Mouse (Mus musculus): ENCODE data around the gene Tubb4b.
"Not testable (repeated sequence)": the region's sequence is repeated elsewhere in the genome, so short reads cannot be mapped to it uniquely, and the experiment has no call there.

Tubb4b gene

DNA sequence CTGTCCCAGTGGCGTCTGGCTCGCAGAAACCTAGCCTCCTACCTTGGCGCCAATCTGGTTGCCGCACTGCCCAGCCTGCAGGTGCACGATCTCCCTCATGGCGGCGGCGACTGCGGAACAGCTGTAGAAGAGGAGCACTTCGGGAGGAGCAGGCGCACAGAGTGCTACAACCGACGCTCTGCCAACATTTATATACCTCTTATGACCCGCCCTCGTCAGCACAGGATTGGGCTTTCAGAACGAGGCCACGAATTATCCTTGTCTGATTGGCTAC, at the start of gene Tubb4b:
TSS of gene Tubb4b (minus strand) at position 211 of the 274 bp plus-strand sequence.
- DNase-seq (ENCODE audit: inconsistent age in 2 of 2, low spot score in 1 of 2): no peak

GRCm38 (mm10) chr2:25273010-25273409, 48.5 kb upstream of the Tubb4b start:
- DNase-seq (ENCODE audit: inconsistent age in 2 of 2, low spot score in 1 of 2): no peak

DNA sequence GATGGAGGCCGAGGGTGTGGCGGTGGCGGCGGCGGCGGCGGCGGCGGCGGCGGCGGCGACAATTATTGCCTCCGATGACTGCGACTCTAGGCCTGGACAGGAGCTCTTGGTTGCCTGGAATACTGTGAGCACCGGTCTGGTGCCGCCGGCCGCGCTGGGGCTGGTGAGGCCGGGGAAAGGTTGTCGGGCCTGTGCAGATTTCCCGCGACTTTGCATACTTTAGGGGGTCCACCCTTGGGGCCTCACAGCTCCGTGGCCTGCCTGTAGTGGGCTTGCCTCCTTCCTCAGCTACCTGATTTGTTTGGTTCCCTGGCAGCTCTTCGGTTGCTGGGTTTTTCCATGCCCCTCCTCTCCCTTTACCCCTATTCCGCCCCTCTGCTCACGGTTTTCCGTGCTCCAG, 48.0 kb upstream of the Tubb4b start:
- no peak for DNase-seq (ENCODE audit: inconsistent age in 2 of 2, low spot score in 1 of 2)

DNA sequence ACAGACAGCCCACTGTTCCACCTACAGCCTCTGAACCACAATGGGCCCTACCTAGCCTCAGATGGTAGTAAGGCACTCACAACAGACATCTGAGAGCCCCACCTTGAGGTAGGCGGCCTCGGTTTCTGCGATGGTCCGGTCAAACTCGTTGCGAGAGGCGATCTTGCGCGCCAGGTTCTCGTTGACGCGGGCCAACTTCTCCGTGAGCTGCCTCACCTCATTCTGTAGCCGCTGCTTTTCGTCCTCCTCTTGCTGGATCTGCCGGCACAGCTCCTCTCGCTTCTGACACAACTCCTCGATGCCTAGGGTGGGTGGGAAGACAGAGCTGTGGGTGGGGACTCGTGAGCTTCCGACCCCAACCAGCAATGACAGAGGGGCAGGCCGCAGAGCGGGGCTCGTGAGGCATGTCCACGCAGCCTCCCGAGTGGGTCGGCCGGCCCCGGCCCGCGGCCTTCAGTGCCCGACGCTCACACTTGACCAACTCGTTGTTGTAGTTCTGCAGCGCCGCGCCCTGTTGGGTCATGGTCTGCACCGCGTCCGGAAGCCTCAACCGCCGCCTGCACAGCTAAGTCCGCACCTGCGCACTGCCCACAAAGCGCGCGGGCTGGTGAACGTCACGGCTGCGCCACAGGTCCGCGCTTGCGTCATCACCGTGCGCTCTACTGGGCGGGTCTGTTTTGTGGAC, 47.5 kb upstream of the Tubb4b start, which contains the start of the genes Ssna1 and Anapc2:
TSS of gene Ssna1 (minus strand) at position 612 of the 685 bp plus-strand sequence.
TSS of gene Anapc2 (plus strand) at position 652 of the 685 bp plus-strand sequence.
- peak; percentile 98 to 99 for DNase-seq (ENCODE audit: inconsistent age in 2 of 2, low spot score in 1 of 2)

GRCm38 (mm10) chr2:25267746-25268309, 43.3 kb upstream of the Tubb4b start:
- DNase-seq (ENCODE audit: inconsistent age in 2 of 2, low spot score in 1 of 2): no peak

GRCm38 (mm10) chr2:25267241-25267640, 42.7 kb upstream of the Tubb4b start:
- DNase-seq (ENCODE audit: inconsistent age in 2 of 2, low spot score in 1 of 2): no peak

DNA sequence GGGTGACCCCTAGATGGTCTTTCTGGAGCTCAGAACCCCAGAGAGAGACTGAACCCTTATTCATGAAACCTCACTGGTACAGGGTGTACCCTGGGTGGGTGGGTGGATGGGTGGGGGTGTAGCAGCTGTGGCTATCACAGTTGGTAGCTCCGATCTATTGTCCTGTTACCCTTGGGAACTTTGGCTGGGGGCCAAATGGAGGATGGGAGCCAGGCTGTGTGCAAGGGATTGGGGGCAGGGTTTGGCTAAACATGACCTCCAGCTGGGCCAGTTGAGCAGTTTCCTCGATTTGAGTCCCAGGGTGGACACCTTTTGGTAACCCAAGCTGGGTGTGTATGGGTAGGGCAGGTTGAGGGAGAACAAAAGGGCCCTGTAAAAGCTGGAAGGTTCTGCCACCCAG, 42.2 kb upstream of the Tubb4b start:
- peak in 1 of 2 experiments; percentile 65 for DNase-seq (ENCODE audit: inconsistent age in 2 of 2, low spot score in 1 of 2)

GRCm38 (mm10) chr2:25265897-25266656, 41.6 kb upstream of the Tubb4b start:
- no peak for DNase-seq (ENCODE audit: inconsistent age in 2 of 2, low spot score in 1 of 2)

- peak in 1 of 2 experiments; percentile 50 for DNase-seq (ENCODE audit: inconsistent age in 2 of 2, low spot score in 1 of 2)
Observed at GRCm38 (mm10) chr2:25264851-25265250, 40.3 kb upstream of the Tubb4b start.

DNA sequence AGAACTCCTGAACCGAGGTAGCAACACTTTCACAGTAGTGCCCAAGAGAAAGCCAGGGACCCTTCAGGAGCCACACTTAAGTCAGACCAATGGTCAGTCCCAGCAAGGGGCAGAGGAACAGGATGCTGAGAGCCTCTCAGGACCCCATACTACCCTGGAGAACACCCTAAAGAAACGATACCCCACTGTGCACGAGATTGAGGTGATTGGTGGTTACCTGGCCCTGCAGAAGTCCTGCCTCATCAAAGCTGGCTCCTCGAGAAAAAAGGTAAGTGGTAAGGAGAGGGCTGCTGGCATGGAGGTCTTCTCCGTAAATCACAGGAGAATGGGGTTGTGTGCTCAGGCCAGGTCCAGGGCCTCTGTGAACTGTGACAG, 39.8 kb upstream of the Tubb4b start:
- DNase-seq (ENCODE audit: inconsistent age in 2 of 2, low spot score in 1 of 2): no peak

DNA sequence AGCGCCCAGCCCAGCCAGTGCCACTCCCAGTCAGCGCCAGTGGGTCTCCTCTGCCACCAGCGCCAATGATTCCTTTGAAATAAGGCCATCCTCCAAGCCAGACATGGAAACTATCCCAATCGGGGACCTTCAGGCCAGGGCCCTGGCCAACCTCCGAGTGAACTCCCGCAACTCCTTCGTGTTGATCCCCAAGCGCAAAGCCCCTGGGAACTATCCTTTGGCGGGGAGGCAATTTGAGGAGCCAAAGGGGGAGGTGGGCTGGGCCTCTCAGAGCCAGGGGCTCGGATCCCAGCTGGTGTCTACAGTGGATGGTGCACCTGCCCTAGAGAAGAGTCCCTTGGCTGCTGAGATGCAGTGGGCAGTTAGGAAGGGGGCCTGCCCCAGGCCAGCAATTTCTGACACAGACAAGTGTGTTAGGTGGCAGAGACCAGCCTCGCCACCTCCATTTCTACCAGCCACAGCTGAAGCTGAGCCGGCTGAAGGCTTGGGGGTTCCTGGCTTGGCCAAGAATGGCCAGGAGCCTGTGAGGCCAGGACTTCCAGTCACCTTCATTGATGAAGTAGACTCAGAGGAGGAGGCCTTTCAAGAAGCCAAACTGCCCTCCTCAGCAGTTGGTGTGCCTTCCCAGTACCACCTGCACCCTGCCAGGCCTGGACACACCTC, 39.3 kb upstream of the Tubb4b start:
- DNase-seq (ENCODE audit: inconsistent age in 2 of 2, low spot score in 1 of 2): no peak

DNA sequence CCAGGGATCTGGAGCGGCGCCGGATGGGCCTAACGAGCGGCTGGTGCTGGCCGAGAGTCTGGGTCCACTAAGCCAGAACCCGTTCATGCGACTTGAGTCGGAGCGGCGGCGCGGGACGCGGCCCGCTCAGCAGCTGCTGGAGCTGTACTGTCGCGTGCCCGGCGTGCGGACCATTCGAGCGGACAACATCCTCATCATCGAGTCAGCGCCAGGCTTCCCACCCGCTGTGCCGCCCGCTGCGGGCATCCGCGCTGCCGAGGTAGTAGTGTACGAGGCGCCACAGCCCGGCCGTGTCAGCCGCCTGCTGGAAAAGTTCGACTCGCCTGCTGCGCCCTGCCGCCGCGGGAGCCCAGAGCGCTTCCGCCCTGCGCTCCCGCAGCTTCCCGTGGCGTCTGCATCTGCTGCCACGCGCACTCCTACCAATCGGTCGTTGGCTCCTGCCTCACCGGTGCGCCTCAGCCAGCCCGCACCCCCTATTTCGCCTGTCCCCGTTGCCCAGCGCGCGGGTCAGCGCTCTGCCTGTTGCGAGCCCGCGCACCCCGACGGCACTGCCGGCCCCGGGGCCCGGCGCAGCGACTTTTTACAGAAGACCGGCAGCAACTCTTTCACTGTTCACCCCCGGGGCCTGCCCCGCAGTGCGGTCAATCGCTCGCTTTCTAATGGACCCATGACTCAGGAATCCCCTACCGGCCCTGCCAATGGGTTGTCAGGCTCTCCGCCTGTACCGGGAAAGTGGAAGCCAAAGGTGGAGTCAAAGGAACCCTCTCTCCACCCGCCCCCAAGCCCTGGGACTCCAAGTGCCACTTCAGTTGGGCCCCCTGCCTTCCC, 38.5 kb upstream of the Tubb4b start:
- DNase-seq (ENCODE audit: inconsistent age in 2 of 2, low spot score in 1 of 2): no peak

DNA sequence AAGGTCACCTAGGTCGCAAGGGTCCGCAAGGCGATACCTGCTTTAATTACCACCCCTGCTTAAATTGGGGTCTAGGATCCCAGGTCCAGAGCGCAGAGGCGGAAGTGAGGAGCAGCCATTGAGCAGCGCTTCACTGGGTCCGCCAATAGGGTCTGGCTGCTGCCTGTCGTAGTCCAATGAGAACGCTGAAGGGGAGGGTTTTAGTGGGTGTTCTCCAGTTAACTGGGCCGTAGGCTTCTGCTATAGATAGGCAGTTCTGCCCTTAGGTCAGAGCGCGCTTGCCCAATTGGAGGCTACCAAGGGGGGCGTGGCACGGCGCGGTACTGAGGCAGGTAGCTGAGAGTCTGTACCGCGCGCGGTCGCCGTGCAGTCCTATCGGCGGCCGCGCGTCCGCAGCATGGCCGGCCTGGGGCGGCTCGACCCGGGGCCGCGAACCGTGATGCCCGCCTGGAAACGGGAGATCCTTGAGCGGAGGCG, 37.8 kb upstream of the Tubb4b start, which contains the start of gene Tprn:
TSS of gene Tprn (plus strand) at position 328 of the 477 bp plus-strand sequence.
- DNase-seq (ENCODE audit: inconsistent age in 2 of 2, low spot score in 1 of 2): peak; percentile 95 to 97

DNA sequence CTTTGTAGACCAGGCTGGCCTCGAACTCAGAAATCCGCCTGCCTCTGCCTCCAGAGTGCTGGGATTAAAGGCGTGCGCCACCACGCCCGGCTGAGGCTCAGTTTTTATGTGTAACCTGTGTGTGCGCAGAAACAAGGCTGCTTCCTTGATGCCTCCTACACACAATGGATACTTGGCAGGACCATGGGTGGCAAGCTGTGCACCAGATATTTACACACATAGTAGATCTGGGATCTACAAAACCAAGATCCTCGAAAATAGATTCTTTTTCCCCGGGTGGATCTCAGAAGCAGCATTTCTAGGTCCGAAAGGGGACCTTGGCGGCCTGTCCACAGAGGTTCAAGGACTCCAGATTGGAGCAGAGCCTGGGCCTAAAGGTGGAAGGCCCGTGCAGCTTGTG, 37.4 kb upstream of the Tubb4b start:
- DNase-seq (ENCODE audit: inconsistent age in 2 of 2, low spot score in 1 of 2): no peak

- no peak for DNase-seq (ENCODE audit: inconsistent age in 2 of 2, low spot score in 1 of 2)
Observed at GRCm38 (mm10) chr2:25258887-25259286, 34.4 kb upstream of the Tubb4b start.

DNA sequence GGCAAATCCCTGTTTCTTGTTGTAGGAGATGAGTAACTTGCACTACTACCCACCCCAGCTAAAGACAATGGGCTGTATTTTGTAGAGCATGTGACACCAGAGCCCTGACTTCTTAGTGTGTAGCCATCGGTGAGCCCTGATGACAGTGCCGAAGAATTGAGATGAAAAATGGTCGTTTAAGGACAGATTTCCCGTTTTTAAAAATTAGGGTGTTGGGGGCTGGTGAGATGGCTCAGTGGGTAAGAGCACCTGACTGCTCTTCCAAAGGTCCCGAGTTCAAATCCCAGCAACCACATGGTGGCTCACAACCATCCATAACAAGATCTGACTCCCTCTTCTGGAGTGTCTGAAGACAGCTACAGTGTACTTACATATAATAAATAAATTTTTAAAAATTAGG, 32.7 kb upstream of the Tubb4b start:
- DNase-seq (ENCODE audit: inconsistent age in 2 of 2, low spot score in 1 of 2): not testable (repeated sequence)

GRCm38 (mm10) chr2:25256443-25257109, 32.1 kb upstream of the Tubb4b start:
- peak in 1 of 2 experiments; percentile 72 for DNase-seq (ENCODE audit: inconsistent age in 2 of 2, low spot score in 1 of 2)

DNA sequence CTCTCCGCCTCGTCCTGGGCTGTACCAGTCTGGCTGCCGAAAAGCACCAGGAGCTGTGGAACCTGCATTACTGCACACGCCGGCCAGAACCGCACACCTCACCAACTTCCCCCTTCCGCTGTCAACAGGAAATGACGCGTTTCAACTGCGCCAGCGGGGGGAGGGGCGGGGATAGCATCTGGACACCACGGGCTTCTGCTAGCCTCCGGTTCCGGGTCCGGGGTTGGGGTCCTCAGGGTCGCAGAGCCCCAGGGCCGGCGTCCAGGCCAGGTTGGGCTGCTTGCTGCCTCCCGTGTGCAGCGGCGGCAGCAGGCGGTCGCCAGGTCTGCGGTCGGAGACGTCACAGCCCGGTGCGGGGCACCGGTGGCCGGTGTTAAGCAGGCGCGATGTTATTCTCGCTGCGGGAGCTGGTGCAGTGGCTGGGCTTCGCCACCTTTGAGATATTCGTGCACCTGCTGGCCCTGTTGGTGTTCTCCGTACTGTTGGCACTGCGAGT, 30.8 kb upstream of the Tubb4b start, which contains the start of gene Tmem203:
TSS of gene Tmem203 (plus strand) at position 156 of the 496 bp plus-strand sequence.
- peak; percentile 89 to 95 for DNase-seq (ENCODE audit: inconsistent age in 2 of 2, low spot score in 1 of 2)

- peak in 1 of 2 experiments; percentile 52 for DNase-seq (ENCODE audit: inconsistent age in 2 of 2, low spot score in 1 of 2)
Observed at GRCm38 (mm10) chr2:25252331-25252730, 27.8 kb upstream of the Tubb4b start.

All from adrenal gland, adult (tissue).